Mouse (Mus musculus) heart, adult 8-10 months (tissue): ENCODE measurements around the gene Mertk. TPM values are rescaled to one million over a fixed set of nuclear protein-coding genes. Genes with fewer than 3 reads are reported as not detected.
"Not testable (repeated sequence)": the region's sequence is repeated elsewhere in the genome, so short reads cannot be mapped to it uniquely, and the experiment has no call there.

Experiments used
- DNase-seq: peaks from one replicate; pipeline ENCODE4 v3.0.0; 2022; ENCODE audit warnings: low spot score
- total RNA-seq, 4 experiments: library from RNA; stranded (reverse); gene quantifications; 2 replicates each; pipeline ENCODE4 v1.2.4; 2022

The Mertk gene
- 1 to 10 TPM; 4.4 to 5.3 (median 4.5) TPM for total RNA-seq

- DNase-seq, result peak; percentile 88
These were observed at the start of gene Mertk for GRCm38 (mm10) chr2:128698693-128699181. TSS of gene Mertk (plus strand) at chr2:128698956.

DNA sequence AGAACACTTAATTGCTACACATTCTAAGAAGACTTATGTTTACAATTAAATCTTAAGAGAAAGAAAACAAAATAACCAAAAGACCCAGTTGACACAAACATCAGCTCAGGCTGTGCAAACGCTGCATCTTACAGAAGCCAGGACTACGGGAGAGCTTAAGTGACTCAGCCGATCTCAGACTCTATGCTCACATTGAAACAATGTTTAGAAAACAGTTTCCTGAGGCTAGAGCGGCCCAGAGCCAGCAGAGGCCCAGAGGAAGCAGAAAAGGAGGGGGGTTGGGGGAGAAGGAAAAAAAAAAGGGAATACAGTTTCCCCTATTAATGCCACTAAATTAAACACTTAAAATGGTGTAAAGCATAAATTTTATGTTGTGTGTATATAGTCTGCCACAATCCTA lies 18.1 kb upstream of the Mertk start:
- no peak for DNase-seq

DNA sequence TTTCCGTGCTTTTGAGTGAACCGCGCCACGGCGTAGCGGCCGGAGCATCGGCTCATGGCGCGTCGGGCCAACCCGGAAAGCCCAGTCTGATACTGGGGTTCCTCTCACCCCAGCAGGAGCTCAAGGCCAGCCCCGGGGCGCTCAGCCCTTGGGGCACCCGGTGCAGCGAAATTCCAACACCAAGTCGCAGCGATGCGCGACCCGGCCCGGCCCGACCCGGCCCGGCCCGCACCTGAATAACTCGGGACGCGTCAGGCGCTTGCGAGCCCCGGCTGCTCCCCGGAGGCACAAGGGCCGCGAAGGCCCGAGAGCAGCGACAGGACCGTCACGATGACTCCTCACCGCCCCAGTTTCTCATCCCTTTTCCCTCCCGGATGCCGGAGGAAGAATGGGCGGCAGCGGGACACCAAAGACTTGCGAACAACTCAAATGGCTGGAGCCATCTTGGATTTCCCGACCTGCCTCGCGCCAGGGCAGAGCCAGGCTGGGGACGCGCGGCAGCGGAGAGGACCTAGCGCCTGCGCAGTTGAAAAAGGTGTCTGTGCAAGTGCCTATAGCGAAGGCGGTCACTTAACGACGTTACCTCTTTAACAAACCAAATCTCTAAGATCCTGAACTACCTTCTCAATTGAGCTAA lies 11.7 kb upstream of the Mertk start, which contains the start of gene Anapc1:
Anapc1 (minus strand) TSS at position 471 of the 637 bp plus-strand sequence.
- peak; percentile 89 for DNase-seq

DNA sequence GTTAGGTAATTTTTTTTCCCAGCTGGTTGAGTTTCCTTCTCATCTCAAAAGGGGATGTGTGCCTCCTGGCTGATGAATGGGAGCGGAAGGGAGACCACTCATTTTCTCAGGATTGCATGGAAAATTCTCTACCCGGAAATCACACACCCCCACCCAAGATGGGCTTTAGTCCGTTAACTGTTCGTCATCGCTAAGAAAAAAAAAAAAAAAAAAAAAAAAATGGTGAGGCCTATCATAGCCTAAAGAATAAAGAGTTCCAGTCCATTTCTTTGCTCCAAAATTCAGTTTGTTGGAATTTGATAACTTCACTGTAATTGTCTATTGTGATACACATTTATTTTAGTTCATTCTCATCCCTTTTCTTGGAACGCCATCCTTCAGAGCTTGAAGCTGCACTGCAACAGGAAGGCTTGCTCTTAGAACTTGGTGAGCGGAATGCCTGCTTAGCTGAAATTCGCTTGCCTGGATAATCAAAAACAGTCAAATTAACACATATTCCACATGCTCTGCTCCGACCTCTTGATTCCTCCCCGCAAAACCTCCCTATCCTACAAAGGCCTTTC lies 11.1 kb upstream of the Mertk start:
- DNase-seq, result no peak

- DNase-seq, result no peak
These were observed 6.4 kb upstream of the Mertk start for GRCm38 (mm10) chr2:128692336-128692735.

DNA sequence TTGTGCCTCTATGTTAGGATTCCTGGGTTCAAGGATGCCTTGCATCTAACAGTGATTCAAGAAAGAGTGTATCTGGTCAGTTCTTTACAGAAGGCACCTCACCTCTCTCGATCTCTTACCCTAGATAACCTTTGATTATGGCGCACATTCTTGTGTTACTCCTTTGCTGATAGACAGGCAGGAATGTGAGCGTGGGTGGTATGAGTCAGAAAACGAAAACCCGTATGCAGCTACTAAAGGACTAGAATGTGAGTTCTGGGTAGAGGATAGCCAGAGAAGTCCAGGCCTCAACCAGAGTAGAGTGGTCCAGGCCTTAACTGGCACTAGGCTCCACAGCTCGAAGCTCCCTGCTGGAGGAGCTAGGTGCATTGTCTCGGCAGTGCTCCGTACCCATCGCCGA lies 6.0 kb upstream of the Mertk start:
- no peak for DNase-seq

GRCm38 (mm10) chr2:128693236-128693635 lies 5.5 kb upstream of the Mertk start:
- no peak for DNase-seq

DNA sequence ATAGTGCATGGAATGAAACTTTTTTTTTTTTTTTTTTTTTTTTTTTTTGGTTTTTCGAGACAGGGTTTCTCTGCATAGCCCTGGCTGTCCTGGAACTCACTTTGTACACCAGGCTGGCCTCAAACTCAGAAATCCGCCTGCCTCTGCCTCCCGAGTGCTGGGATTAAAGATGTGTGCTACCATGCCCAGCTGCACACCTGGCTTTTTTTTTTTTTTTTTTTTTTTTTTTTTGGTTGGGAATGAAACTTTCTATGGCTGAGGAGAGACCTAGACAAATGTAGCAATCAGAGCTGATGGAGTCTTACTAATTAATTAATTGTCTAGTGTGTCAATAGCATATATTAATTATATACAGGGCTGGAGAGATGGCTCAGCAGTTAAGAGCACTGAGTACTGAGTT lies 4.9 kb upstream of the Mertk start:
- DNase-seq, result not testable (repeated sequence)

DNA sequence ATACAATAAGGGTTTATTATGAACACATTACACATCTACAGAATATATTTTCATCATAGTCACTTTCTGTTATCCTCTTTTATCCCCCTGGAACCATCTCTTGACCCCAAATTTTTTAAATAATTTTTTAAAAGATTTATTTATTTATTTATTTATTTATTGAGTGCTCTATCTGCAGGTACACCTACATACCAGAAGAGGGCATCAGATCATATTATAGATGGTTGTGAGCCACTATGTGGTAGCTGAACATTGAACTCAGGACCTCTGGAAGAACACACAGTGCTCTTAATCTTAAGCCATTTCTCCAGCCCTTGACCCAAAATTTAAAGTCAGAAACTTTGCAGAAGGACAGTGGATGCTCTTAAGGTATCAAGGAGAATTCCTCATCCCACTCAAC lies 4.2 kb upstream of the Mertk start:
- no peak for DNase-seq

DNA sequence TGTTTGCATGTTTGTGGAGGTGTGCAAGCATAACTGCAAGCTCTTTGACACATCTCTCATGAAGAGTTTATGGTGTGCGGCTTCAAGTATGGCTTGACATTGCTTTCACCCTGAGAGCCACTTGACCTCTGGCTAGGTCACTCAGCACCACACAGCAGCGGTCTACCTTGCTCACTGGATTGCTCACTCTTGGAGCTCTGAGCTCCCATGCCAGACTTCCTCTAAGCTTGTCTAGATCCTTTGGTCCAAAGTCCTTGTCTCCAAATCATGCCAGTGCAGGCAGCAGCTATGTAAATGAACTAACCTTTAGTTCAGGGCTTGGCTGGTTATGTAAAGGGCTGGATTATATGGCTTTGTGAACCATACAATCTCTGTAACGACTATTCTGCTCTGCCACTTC lies 2.3 kb upstream of the Mertk start:
- no peak for DNase-seq

GRCm38 (mm10) chr2:128697047-128697446 lies 1.7 kb upstream of the Mertk start:
- no peak for DNase-seq

DNA sequence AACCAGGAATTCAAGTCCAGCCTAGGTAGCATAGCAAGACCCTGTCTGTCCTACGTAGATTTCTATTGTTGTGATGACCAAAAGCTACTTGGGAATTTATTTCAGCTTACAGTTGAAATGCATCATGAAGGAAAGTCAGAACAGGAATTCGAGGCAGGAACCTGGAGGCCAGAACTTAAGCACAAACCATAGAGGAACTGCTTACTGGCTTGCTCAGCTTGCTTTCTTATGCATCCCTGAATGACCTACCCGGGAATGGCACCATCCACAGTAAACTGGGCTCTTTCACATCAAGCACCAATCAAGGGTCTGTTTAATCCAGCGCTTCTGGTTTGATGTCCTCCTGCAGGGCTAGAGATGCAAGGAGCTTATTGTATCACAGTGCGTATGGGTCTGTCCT lies 1.2 kb upstream of the Mertk start:
- no peak for DNase-seq

DNA sequence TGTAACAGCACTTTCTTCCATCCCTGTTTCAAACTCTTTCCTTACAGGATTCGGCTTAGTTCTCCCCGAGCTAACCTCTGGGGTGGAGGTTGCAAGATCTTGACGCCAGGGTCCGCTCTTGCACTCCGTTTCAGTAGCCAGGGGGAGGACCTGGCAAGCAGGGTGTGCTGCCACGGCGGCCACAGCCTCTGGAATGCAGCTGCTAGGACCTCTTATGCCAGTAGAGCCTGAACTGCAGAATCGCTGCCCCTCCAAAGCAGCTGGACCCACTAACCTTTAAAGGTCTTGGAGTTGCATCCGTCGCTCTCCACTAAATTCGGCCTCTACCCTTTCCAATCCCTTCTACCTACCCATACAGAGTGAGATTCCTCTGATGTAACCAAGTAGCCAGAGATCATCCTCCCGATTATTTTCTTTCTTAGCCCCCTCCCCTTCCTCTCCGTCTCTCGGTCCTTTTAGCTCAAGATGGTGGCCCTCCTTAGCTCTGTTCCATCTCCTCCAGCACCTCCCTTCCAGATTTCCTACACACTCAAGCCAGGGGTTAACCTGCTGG lies 540 bp upstream of the Mertk start:
- DNase-seq, result peak; percentile 89

DNA sequence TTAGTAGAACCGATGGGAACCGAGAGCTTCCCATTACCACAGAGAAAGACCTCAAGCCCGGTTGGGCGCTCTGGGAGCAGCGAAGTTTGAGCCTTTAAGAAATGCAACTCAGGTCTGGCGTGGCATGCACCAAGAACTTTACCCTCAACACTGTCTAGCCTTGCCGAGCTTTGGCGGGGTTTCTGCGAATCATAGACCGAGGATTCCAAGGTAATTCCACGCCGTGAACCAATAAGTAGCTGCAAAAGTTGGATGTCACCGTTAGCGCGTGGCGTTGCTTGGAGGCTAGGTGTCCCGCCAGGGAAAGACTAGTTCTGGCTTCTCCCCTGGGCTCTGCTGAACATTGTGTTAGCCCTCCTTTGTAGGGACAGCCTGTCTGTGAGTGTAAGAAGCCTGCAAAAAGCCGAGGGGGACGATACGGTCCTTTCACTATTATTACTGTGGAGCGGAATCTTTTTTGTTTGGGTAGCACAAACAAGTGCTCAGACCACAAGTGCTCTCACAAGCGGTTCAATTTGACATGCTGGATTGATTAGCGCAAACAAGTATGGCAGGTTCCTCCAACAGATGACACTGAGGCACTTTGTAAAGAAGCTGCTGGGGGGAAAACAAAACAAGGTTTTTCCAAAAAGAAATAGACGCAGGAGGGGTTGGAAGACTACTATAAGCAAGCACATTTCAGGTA lies 587 bp downstream of the Mertk start:
- no peak for DNase-seq

GRCm38 (mm10) chr2:128704474-128704873 lies 5.7 kb downstream of the Mertk start:
- peak; percentile 72 for DNase-seq

DNA sequence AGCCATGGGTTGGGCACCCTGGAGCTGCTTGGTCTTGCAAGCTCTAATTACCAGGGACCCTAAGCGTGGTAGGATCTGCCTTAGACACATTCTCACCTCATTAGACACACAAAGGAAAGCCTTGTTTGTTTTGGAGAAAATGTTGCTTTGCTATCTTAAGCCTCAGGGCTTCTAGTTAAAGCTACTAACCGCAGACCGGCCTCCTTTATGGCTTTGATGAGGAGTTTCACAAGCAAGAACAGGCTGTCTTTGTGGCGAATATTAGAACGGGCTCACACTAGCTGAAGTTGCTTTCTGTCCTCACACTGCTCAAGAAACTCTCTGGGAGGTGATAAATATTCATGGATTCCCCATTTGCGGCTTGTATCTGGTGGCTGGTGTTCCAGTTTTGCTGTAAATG lies 10.5 kb downstream of the Mertk start:
- DNase-seq, result no peak

DNA sequence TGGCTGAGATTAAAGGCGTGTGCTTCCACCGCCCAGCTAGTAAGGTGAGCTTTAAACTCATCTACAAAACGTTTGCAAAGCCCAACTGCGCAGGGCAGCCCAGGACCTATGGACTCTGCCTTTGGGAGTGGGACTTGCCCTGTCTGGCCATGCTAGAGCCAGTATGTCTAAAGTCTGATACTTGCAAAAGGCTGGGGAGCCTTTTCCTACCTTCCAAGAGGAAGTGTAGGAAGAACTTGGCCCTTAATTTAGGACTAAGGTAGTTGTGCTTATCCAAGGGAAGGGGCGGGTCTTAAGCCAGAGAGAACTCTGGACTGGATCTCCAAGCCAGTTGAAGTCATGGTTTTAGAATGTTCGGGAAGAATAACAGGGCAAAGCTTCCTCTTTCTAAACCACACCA lies 11.9 kb downstream of the Mertk start:
- DNase-seq, result no peak

- DNase-seq, result no peak
These were observed 14.2 kb downstream of the Mertk start for GRCm38 (mm10) chr2:128712940-128713339.

DNA sequence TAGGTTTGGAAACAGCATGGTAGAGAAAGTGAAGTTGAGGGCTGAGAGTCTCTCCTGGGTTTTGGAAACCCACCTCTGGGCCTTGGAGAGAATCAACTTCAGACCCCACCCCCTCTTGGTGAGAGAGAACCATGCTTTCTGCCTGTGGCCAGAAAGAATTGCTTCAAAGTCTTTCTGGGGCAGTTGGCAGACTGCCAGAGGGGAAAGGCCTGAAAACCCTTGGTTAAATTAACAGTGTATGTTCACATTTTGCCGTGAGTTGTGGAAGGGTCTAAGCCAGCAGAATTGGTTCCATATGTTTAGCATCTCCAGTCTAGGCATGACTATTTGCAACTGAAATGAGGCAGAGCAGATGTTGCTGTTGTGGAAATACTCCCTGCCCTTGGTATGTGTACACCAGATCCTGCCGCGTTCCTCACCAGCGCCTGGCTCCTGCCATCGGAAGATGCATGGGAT lies 14.8 kb downstream of the Mertk start:
- no peak for DNase-seq

DNA sequence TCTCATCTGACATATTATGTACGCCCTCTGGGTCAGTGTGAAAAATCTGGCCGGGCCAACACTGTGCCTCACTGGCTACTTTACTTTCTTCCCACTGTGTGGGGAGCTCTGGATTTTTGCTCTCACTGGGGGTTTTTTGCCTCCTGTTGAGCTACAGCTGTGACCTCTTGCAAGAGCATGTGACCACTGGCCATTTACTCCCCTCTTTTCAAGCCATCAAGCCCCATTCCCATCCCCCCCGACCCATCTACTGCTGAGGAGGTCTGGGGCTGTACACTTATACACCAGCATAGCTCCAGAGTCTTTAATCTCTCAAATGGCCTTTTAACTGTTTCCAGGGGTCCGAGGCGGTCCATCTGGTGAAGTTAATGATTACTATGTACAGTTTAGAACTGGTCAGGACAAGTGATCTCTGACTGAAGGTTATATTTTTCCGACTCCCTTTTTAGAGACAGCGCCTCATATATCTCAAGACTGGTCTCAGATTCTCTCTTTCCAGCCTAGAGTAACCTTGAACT lies 16.0 kb downstream of the Mertk start:
- no peak for DNase-seq

DNA sequence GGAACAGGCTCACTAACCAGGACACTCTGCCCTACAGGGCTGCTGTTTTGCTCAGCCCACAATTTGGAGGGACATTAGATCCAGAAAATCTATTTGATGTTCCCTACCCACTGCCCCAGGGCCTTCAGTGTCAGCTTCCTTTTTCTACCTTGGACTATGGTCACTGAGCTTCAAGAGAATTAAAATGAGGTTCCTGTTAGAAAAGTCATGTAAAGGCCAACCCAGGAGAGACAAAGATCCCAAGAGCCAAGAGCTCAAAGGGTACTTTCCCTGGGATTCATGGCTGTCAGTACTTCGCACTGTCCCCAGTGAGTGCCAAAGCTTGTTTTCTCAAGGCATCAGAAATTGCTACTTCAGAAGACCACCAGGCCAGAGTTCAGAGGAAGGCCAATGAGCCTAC lies 17.2 kb downstream of the Mertk start:
- DNase-seq, result no peak

- no peak for DNase-seq
These were observed 20.6 kb downstream of the Mertk start for GRCm38 (mm10) chr2:128719380-128719779.
